Mouse (Mus musculus) limb, embryonic 12.5 days (tissue): ENCODE data around the gene Arfip1. TPM values are rescaled to one million over a fixed set of nuclear protein-coding genes. Genes with fewer than 3 reads are reported as not detected.

ENCODE experiments used
- ATAC-seq: fragments of 200-750 bp; cut with Nextera tagmentation; 2 replicates; pipeline ENCODE4 v1.8.0; 2017; ENCODE audit warnings: low read depth, moderate TSS enrichment; ENCODE audit not compliant: insufficient number of reproducible peaks, insufficient read depth, low FRiP score, low TSS enrichment
- H3K27ac ChIP-seq: fragments of 300-500 bp; sonication (generic); 2 replicates; pipeline ENCODE4 v1.5.1; 2016; ENCODE audit warnings: mild to moderate bottlenecking, moderate library complexity
- H3K27me3 ChIP-seq: fragments of 300-500 bp; sonication (generic); 2 replicates; pipeline ENCODE4 v1.6.1; 2016; ENCODE audit warnings: mild to moderate bottlenecking, moderate library complexity
- H3K36me3 ChIP-seq: fragments of 300-500 bp; sonication (generic); 2 replicates; pipeline ENCODE4 v1.6.1; 2016; ENCODE audit warnings: mild to moderate bottlenecking, moderate library complexity
- H3K4me1 ChIP-seq: fragments of 300-500 bp; sonication (generic); replicated peaks from 2 replicates; pipeline ENCODE4 v1.6.1; 2016
- H3K4me2 ChIP-seq: fragments of 300-500 bp; sonication (generic); 2 replicates; pipeline ENCODE4 v1.6.1; 2016; ENCODE audit warnings: mild to moderate bottlenecking, moderate library complexity
- H3K4me3 ChIP-seq: fragments of 300-500 bp; sonication (generic); replicated peaks from 2 replicates; pipeline ENCODE4 v1.5.1; 2016; ENCODE audit warnings: mild to moderate bottlenecking
- H3K9ac ChIP-seq: fragments of 300-500 bp; sonication (generic); replicated peaks from 2 replicates; pipeline ENCODE4 v1.6.1; 2016; ENCODE audit warnings: mild to moderate bottlenecking, moderate library complexity
- H3K9me3 ChIP-seq: fragments of 300-500 bp; sonication (generic); 2 replicates; pipeline ENCODE4 v1.6.1; 2016; ENCODE audit warnings: mild to moderate bottlenecking, moderate library complexity
- WGBS: fragments of 180-500 bp; shearing (Covaris S2); methylation state at CpG from one replicate; pipeline ENCODE4 v1.1.7; 2016; 5-methylcytosine and 5-hydroxymethylcytosine counted together
- polyA plus RNA-seq: library from polyadenylated mRNA; unstranded; fragments of >200 nt; fragmentation: Nextera tagmentation; extraction: Ambion mirVana; gene quantifications from 2 replicates; pipeline ENCODE4 v1.2.1, GENCODE M21; 2016

The Arfip1 gene
- polyA plus RNA-seq, 1 experiment from 2014 or later, result 35.5 TPM

GRCm38 (mm10) chr3:84450651-84451050 is 131.8 kb downstream of the Arfip1 start:
- Histone ChIP-seq H3K4me1 (peaks cover 12% of the 10 kb centered on the region), H3K4me2 (no peak overlapping the region), H3K27me3 (no peaks in the 10 kb centered on the region), H3K9me3 (no peaks in the 10 kb centered on the region), H3K9ac (no peak overlapping the region), H3K36me3 (no peaks in the 10 kb centered on the region), H3K4me3 (no peak overlapping the region), H3K27ac (no peak overlapping the region)
- no peak for ATAC-seq
- 76% methylated on average over 3 of the region's 3 CpGs for WGBS

GRCm38 (mm10) chr3:84449015-84449414 is 133.4 kb downstream of the Arfip1 start:
- no peak for ATAC-seq
- H3K9me3 ChIP-seq, result no peaks in the 10 kb centered on the region
- no peak overlapping the region for H3K9ac ChIP-seq
- peaks cover 7% of the 10 kb centered on the region; the same call in 1 of the 2 replicates for H3K36me3 ChIP-seq
- H3K27me3 ChIP-seq, result no peaks in the 10 kb centered on the region; the same call in 1 of the 2 replicates
- WGBS, result 78% methylated on average over 9 of the region's 9 CpGs
- no peak overlapping the region for H3K27ac ChIP-seq
- no peak overlapping the region for H3K4me2 ChIP-seq
- H3K4me1 ChIP-seq, result peaks cover 12% of the 10 kb centered on the region
- no peak overlapping the region for H3K4me3 ChIP-seq

- H3K4me1 ChIP-seq, result peaks cover 14% of the 10 kb centered on the region
- no peaks in the 10 kb centered on the region; the same call in 1 of the 2 replicates for H3K27me3 ChIP-seq
- H3K36me3 ChIP-seq, result peaks cover 7% of the 10 kb centered on the region; the same call in 1 of the 2 replicates
- no peak overlapping the region for H3K9ac ChIP-seq
- H3K9me3 ChIP-seq, result no peaks in the 10 kb centered on the region
- no peak overlapping the region for H3K27ac ChIP-seq
- no peak overlapping the region for H3K4me2 ChIP-seq
- ATAC-seq, result no peak
- no peak overlapping the region for H3K4me3 ChIP-seq
- WGBS, result 74% methylated on average over 5 of the region's 5 CpGs
Observed at GRCm38 (mm10) chr3:84447803-84448202, 134.6 kb downstream of the Arfip1 start.

Other genes with a start within 250 kb of the Arfip1 start
- gene Fhdc1, start 102.2 kb downstream of the Arfip1 start, polyA plus RNA-seq, result 5.5 and 9.4 TPM in 2 replicates
- gene Tigd4, start 10.9 kb upstream of the Arfip1 start, polyA plus RNA-seq, result 0.09 and 0.12 TPM in 2 replicates
- gene Tmem154, start 83.6 kb upstream of the Arfip1 start, polyA plus RNA-seq, result 0.64 and 0.69 TPM in 2 replicates
- gene Fbxw7, start 232.6 kb upstream of the Arfip1 start, polyA plus RNA-seq, result 10.8 and 11.7 TPM in 2 replicates